Comparison of ENCODE assay signal across 11 mouse cellular contexts in genomic region chr14:4649309-4649708, GRCm38 (mm10). TPM values are rescaled to one million over a fixed set of nuclear protein-coding genes. Genes with fewer than 3 reads are reported as not detected.
A peak's percentile ranks its signal among the peaks of the same experiment; 100 is the strongest.
DNase-seq lines count a peak whose midpoint lies in the region; ATAC-seq and TF ChIP-seq lines count a peak whose summit lies in the region.
"Not testable (repeated sequence)": the region's sequence is repeated elsewhere in the genome, so short reads cannot be mapped to it uniquely, and the experiment has no call there.
"Had no signal": no experiment of that assay in that cellular context is flagged by ENCODE, and none has a peak within 500 bp of the region (broad histone marks: within the 10 kb centered on the region; RNA-seq: fewer than 3 reads in every experiment).

No protein-coding gene starts in this region.

- H3K79me2 ChIP-seq in heart, adult 2 months (replicated peaks; ENCODE audit: control insufficient read depth, insufficient read depth, low read length), result not testable (repeated sequence)

- peak overlapping the region; percentile 30 for H3K4me3 ChIP-seq in embryonic facial prominence, embryonic 13.5 days
- not testable (repeated sequence) for H3K4me3 ChIP-seq in heart, adult 2 months
- H3K4me3 ChIP-seq in hindbrain, postnatal 0 days (ENCODE audit: low read length), result peak overlapping the region; percentile 27
- H3K4me3 ChIP-seq in lung, embryonic 14.5 days (ENCODE audit: low read depth, low read length), result peak overlapping the region; percentile 4; the same call in 1 of the 2 replicates
- peak overlapping the region; percentile 36 for H3K4me3 ChIP-seq in neural tube, embryonic 13.5 days

- not testable (repeated sequence) for TF ChIP-seq POLR2A in heart, adult 2 months (IDR thresholded peaks at IDR 0.05; ENCODE audit: insufficient read depth, low read depth, low read length)

- TF ChIP-seq EP300 in heart, adult 2 months (IDR thresholded peaks at IDR 0.05; ENCODE audit: insufficient read depth, low read depth, low read length), result not testable (repeated sequence)

- DNase-seq in T-cell, adult 2 months (ENCODE audit: low spot score), result peak; percentile 0
- DNase-seq in heart, adult 2 months, result peak; percentile 2 to 14
- DNase-seq in hindbrain, postnatal 0 days (ENCODE audit: low spot score), result peak; percentile 1
- DNase-seq in layer of hippocampus, adult 9-11 months, result peak; percentile 34
- peak; percentile 0 for DNase-seq in lung, embryonic 14.5 days
- peak; percentile 2 to 3 for DNase-seq in thymus, postnatal 10 days (ENCODE audit: low spot score in 2 of 2)

- not testable (repeated sequence) for H3K4me1 ChIP-seq in embryonic facial prominence, embryonic 13.5 days; heart, adult 2 months (ENCODE audit: control insufficient read depth, insufficient read depth, low read length); hindbrain, postnatal 0 days (ENCODE audit: insufficient read depth, low read length); lung, embryonic 14.5 days (ENCODE audit: insufficient read depth); neural tube, embryonic 13.5 days (replicated peaks)

- not testable (repeated sequence) for ATAC-seq in embryonic facial prominence, embryonic 13.5 days (ENCODE audit: insufficient number of reproducible peaks, insufficient read depth, low FRiP score, low TSS enrichment, low read depth); hindbrain, postnatal 0 days; lung, embryonic 14.5 days (ENCODE audit: insufficient read depth); neural tube, embryonic 13.5 days (ENCODE audit: low read depth)

- 3% methylated on average over 17 of the region's 18 CpGs for WGBS in embryonic facial prominence, embryonic 13.5 days
- WGBS in heart, adult 2 months, result 9% methylated on average over 18 of the region's 18 CpGs
- 3% methylated on average over 16 of the region's 18 CpGs for WGBS in hindbrain, postnatal 0 days
- WGBS in lung, embryonic 14.5 days, result 3% methylated on average over 16 of the region's 18 CpGs
- WGBS in neural tube, embryonic 13.5 days, result 9% methylated on average over 16 of the region's 18 CpGs

- intact Hi-C loops in heart, adult 2 months (cut with DNase I), result not testable (repeated sequence)

- H3K9me3 ChIP-seq in embryonic facial prominence, embryonic 13.5 days; hindbrain, postnatal 0 days (ENCODE audit: low read length); lung, embryonic 14.5 days (ENCODE audit: low read depth, low read length); neural tube, embryonic 13.5 days: not testable (repeated sequence)

- H3K4me2 ChIP-seq in embryonic facial prominence, embryonic 13.5 days, result peak overlapping the region; percentile 64
- H3K4me2 ChIP-seq in hindbrain, postnatal 0 days (ENCODE audit: low read depth, low read length), result peak overlapping the region; percentile 46; the same call in 1 of the 2 replicates
- peak overlapping the region; percentile 53 for H3K4me2 ChIP-seq in lung, embryonic 14.5 days
- H3K4me2 ChIP-seq in neural tube, embryonic 13.5 days, result peak overlapping the region; percentile 62

- not testable (repeated sequence) for TF ChIP-seq CTCF in heart, adult 2 months (IDR thresholded peaks at IDR 0.05)
- TF ChIP-seq CTCF in hindbrain, postnatal 0 days (IDR thresholded peaks at IDR 0.05; ENCODE audit: low read depth), result peak; percentile 35
- TF ChIP-seq CTCF in lung, embryonic 14.5 days (IDR thresholded peaks at IDR 0.05; ENCODE audit: low read depth), result 0 out of 2 replicates have a peak, but pooled peaks have one; percentile 13

- H3K36me3 ChIP-seq in embryonic facial prominence, embryonic 13.5 days; heart, adult 2 months (ENCODE audit: control insufficient read depth, insufficient read depth, low read length); hindbrain, postnatal 0 days (ENCODE audit: insufficient read depth, low read length); lung, embryonic 14.5 days (ENCODE audit: insufficient read depth); neural tube, embryonic 13.5 days: not testable (repeated sequence)

- not testable (repeated sequence) for H3K9ac ChIP-seq in embryonic facial prominence, embryonic 13.5 days; heart, adult 2 months (ENCODE audit: low read depth, low read length); hindbrain, postnatal 0 days (replicated peaks; ENCODE audit: low read length); lung, embryonic 14.5 days
- peak overlapping the region; percentile 49; the same call in 1 of the 2 replicates for H3K9ac ChIP-seq in neural tube, embryonic 13.5 days

- H3K27ac ChIP-seq in embryonic facial prominence, embryonic 13.5 days; heart, adult 2 months; hindbrain, postnatal 0 days; lung, embryonic 14.5 days (ENCODE audit: low read depth); neural tube, embryonic 13.5 days (replicated peaks): not testable (repeated sequence)

- not testable (repeated sequence) for H3K27me3 ChIP-seq in embryonic facial prominence, embryonic 13.5 days; heart, adult 2 months (ENCODE audit: control insufficient read depth, insufficient read depth, low read length); hindbrain, postnatal 0 days (ENCODE audit: insufficient read depth, low read length); lung, embryonic 14.5 days (ENCODE audit: insufficient read depth, low read length); neural tube, embryonic 13.5 days

RNA-seq across cellular contexts. Expression of gene Gm3239, which starts 14.7 kb away (rescaled TPM):
- not detected in 2 replicates for polyA plus RNA-seq in embryonic facial prominence, embryonic 13.5 days (2015; fragmentation: Nextera tagmentation; extraction: Ambion mirVana)
- total RNA-seq in heart, adult 2 months (2021), result not detected
- polyA plus RNA-seq in heart, adult 2 months (2012; rRNA removed), result 0.06 TPM in 1 of 2 replicates, not detected in the other
- total RNA-seq in hindbrain, postnatal 0 days (2014; rRNA removed), result 0.63 and 4.5 TPM in 2 replicates
- polyA plus RNA-seq in hindbrain, postnatal 0 days (2015; fragmentation: Nextera tagmentation; extraction: Ambion mirVana), result 0.79 and 1.3 TPM in 2 replicates
- polyA plus RNA-seq in lung, embryonic 14.5 days (2014; fragmentation: Nextera tagmentation; extraction: Ambion mirVana), result 0.13 TPM in 1 of 2 replicates, not detected in the other
- polyA plus RNA-seq in neural tube, embryonic 13.5 days (2015; fragmentation: Nextera tagmentation; extraction: Ambion mirVana), result 0.47 TPM in 1 of 2 replicates, not detected in the other
- total RNA-seq: heart, adult 8-10 months; megakaryocyte, adult 5-6 weeks had no signal
- polyA plus RNA-seq: Patski had no signal

RNA-seq across cellular contexts. Expression of gene Gm8159, which starts 17.2 kb away (rescaled TPM):
- not detected in 2 replicates for polyA plus RNA-seq in embryonic facial prominence, embryonic 13.5 days (2015; fragmentation: Nextera tagmentation; extraction: Ambion mirVana)
- total RNA-seq in heart, adult 2 months (2021), result not detected
- not detected in 2 replicates for polyA plus RNA-seq in heart, adult 2 months (2012; rRNA removed)
- total RNA-seq in hindbrain, postnatal 0 days (2014; rRNA removed), result 0.31 TPM in 1 of 2 replicates, not detected in the other
- polyA plus RNA-seq in hindbrain, postnatal 0 days (2015; fragmentation: Nextera tagmentation; extraction: Ambion mirVana), result 0.23 TPM in 1 of 2 replicates, not detected in the other
- polyA plus RNA-seq in lung, embryonic 14.5 days (2014; fragmentation: Nextera tagmentation; extraction: Ambion mirVana), result not detected in 2 replicates
- not detected in 2 replicates for polyA plus RNA-seq in neural tube, embryonic 13.5 days (2015; fragmentation: Nextera tagmentation; extraction: Ambion mirVana)
- total RNA-seq: heart, adult 8-10 months; megakaryocyte, adult 5-6 weeks had no signal
- polyA plus RNA-seq: Patski had no signal

RNA-seq across cellular contexts. Expression of gene Gm7876, which starts 59.7 kb away (rescaled TPM):
- polyA plus RNA-seq in embryonic facial prominence, embryonic 13.5 days (2015; fragmentation: Nextera tagmentation; extraction: Ambion mirVana), result not detected in 2 replicates
- total RNA-seq in heart, adult 2 months (2021), result not detected
- not detected in 2 replicates for polyA plus RNA-seq in heart, adult 2 months (2012; rRNA removed)
- not detected in 2 replicates for total RNA-seq in hindbrain, postnatal 0 days (2014; rRNA removed)
- polyA plus RNA-seq in hindbrain, postnatal 0 days (2015; fragmentation: Nextera tagmentation; extraction: Ambion mirVana), result not detected in 2 replicates
- not detected in 2 replicates for polyA plus RNA-seq in lung, embryonic 14.5 days (2014; fragmentation: Nextera tagmentation; extraction: Ambion mirVana)
- polyA plus RNA-seq in neural tube, embryonic 13.5 days (2015; fragmentation: Nextera tagmentation; extraction: Ambion mirVana), result not detected in 2 replicates
- total RNA-seq: heart, adult 8-10 months; megakaryocyte, adult 5-6 weeks had no signal
- polyA plus RNA-seq: Patski had no signal
